ENCODE assay signal across 23 mouse cellular contexts in the genomic region with DNA sequence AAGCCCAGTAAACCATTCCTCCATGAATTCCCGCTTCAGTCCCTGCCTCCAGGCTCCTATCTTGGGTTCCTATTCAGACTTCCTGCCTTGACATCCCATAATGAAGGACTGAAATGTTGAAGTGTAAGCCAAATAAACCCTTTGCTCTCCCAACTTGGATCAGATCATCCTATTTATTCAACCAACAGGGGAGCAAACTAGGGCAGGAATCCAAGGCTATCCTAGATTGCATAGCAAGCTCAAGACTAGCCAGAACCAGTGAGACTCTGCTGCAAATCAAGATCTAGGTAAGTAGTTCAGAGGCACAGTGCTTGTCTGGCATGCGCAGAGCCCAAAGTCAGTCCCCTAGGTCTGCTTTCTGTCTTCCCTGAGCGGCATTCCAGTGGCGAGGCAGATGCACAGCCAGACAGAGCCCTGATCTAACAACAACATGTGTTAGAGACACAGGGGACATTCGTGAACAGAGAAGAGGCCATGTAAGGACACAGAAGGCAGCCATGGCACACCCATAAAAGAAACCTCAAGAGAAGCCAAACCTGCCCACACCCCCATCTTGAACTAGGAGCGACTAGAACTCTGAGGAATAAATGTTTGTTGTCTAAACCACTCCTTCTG. TPM values are rescaled to one million over a fixed set of nuclear protein-coding genes. Genes with fewer than 3 reads are reported as not detected.
A peak's percentile ranks its signal among the peaks of the same experiment; 100 is the strongest.
DNase-seq lines count a peak whose midpoint lies in the region; ATAC-seq and TF ChIP-seq lines count a peak whose summit lies in the region.
"Had no signal": no experiment of that assay in that cellular context is flagged by ENCODE, and none has a peak within 500 bp of the region (broad histone marks: within the 10 kb centered on the region; RNA-seq: fewer than 3 reads in every experiment).

No protein-coding gene starts in this region.

- no peak for ATAC-seq in heart, embryonic 16.5 days (replicated peaks; ENCODE audit: extremely low read depth, insufficient read depth, low FRiP score)

- H3K4me2 ChIP-seq in heart, embryonic 16.5 days (ENCODE audit: low read depth, low read length) = no peak overlapping the region
- H3K4me2 ChIP-seq: lung, embryonic 15.5 days had no signal

- DNase-seq in heart, adult 2 months = no peak
- no peak for DNase-seq in heart, postnatal 14 days
- no peak for DNase-seq in testis, postnatal 10 days (ENCODE audit: low spot score)
- DNase-seq in cerebellum, adult 11-12 months = no peak
- no peak for DNase-seq in thymus, postnatal 14 days
- DNase-seq: adrenal gland, postnatal 25 days; cerebellum, adult 11 months; cerebellum, postnatal 25 days; embryo, embryonic 11 days; gastrocnemius, postnatal 25 days; kidney, adult 18-20 months; retina, postnatal 1 day; thymus, postnatal 36 days had no signal

- peak overlapping the region; percentile 9; the same call in 1 of the 2 replicates for H3K27ac ChIP-seq in heart, adult 2 months
- peak overlapping the region; percentile 24; the same call in 1 of the 2 replicates for H3K27ac ChIP-seq in testis, adult 2 months (ENCODE audit: control insufficient read depth, insufficient read depth, low read depth, low read length)
- H3K27ac ChIP-seq in heart, embryonic 16.5 days (ENCODE audit: low read length) = peak overlapping the region; percentile 73
- H3K27ac ChIP-seq: hindbrain, embryonic 10.5 days; kidney, postnatal 0 days; liver, embryonic 14.5 days; lung, embryonic 15.5 days; macrophage; midbrain, embryonic 10.5 days had no signal

- 47% methylated on average over 6 of the region's 6 CpGs for WGBS in heart, adult 2 months
- WGBS in heart, embryonic 16.5 days = 50% methylated on average over 6 of the region's 6 CpGs

- H3K9me3 ChIP-seq in heart, embryonic 16.5 days (replicated peaks; ENCODE audit: control insufficient read depth, low read length) = no peaks in the 10 kb centered on the region
- H3K9me3 ChIP-seq: hindbrain, embryonic 10.5 days; lung, embryonic 15.5 days; midbrain, embryonic 10.5 days had no signal

- H3K27me3 ChIP-seq in heart, adult 2 months (ENCODE audit: control insufficient read depth, insufficient read depth, low read length) = no peaks in the 10 kb centered on the region
- no peaks in the 10 kb centered on the region for H3K27me3 ChIP-seq in testis, adult 2 months (ENCODE audit: control insufficient read depth, insufficient read depth, low read length)
- H3K27me3 ChIP-seq in heart, embryonic 16.5 days (ENCODE audit: control insufficient read depth, insufficient read depth, low read length) = no peaks in the 10 kb centered on the region
- H3K27me3 ChIP-seq: lung, embryonic 15.5 days had no signal

- no peak for TF ChIP-seq EP300 in heart, adult 2 months (IDR thresholded peaks at IDR 0.05; ENCODE audit: insufficient read depth, low read depth, low read length)

- no peaks in the 10 kb centered on the region for H3K79me2 ChIP-seq in heart, adult 2 months (replicated peaks; ENCODE audit: control insufficient read depth, insufficient read depth, low read length)

- no peak for TF ChIP-seq CTCF in heart, adult 2 months (IDR thresholded peaks at IDR 0.05)
- TF ChIP-seq CTCF in testis, adult 2 months (IDR thresholded peaks at IDR 0.05; ENCODE audit: control insufficient read depth, insufficient read depth, insufficient replicate concordance, low read depth, low read length) = no peak

- peaks cover 11% of the 10 kb centered on the region for H3K4me1 ChIP-seq in heart, adult 2 months (ENCODE audit: control insufficient read depth, insufficient read depth, low read length)
- peaks cover 20% of the 10 kb centered on the region for H3K4me1 ChIP-seq in testis, adult 2 months (ENCODE audit: control insufficient read depth, insufficient read depth, low read length)
- H3K4me1 ChIP-seq in heart, embryonic 16.5 days (ENCODE audit: control insufficient read depth, insufficient read depth, low read length) = peaks cover 57% of the 10 kb centered on the region

- intact Hi-C loops in heart, adult 2 months (cut with DNase I) = no loop called here
- intact Hi-C loops in heart, postnatal 14 days (cut with DNase I) = no loop called here

- no peak for TF ChIP-seq POLR2A in heart, adult 2 months (IDR thresholded peaks at IDR 0.05; ENCODE audit: insufficient read depth, low read depth, low read length)
- peak; percentile 20; the same call in 1 of the 2 replicates for TF ChIP-seq POLR2A in testis, adult 2 months (IDR thresholded peaks at IDR 0.05; ENCODE audit: control insufficient read depth, low read depth, low read length)

- no peak overlapping the region for H3K4me3 ChIP-seq in heart, adult 2 months
- H3K4me3 ChIP-seq in testis, adult 2 months (ENCODE audit: control insufficient read depth, low read depth, low read length) = peak overlapping the region; percentile 82
- no peak overlapping the region for H3K4me3 ChIP-seq in heart, embryonic 16.5 days (ENCODE audit: low read length)
- H3K4me3 ChIP-seq: hindbrain, embryonic 10.5 days; lung, embryonic 15.5 days; midbrain, embryonic 10.5 days had no signal

- H3K9ac ChIP-seq in heart, adult 2 months (ENCODE audit: low read depth, low read length) = no peak overlapping the region
- H3K9ac ChIP-seq in heart, embryonic 16.5 days (ENCODE audit: low read length) = peak overlapping the region; percentile 11; the same call in 1 of the 2 replicates
- H3K9ac ChIP-seq: liver, embryonic 14.5 days; lung, embryonic 15.5 days had no signal

- peaks cover 4% of the 10 kb centered on the region; the same call in 1 of the 2 replicates for H3K36me3 ChIP-seq in heart, adult 2 months (ENCODE audit: control insufficient read depth, insufficient read depth, low read length)
- no peaks in the 10 kb centered on the region for H3K36me3 ChIP-seq in testis, adult 2 months (ENCODE audit: control insufficient read depth, insufficient read depth, low read length)
- no peaks in the 10 kb centered on the region for H3K36me3 ChIP-seq in heart, embryonic 16.5 days (ENCODE audit: control insufficient read depth, insufficient read depth)
- H3K36me3 ChIP-seq: hindbrain, embryonic 10.5 days; lung, embryonic 15.5 days; midbrain, embryonic 10.5 days had no signal

RNA-seq across cellular contexts. Expression of gene Upb1, which starts 48.0 kb away (rescaled TPM):
- total RNA-seq in heart, adult 2 months (2021) = under 1 TPM; 0.70 to 0.89 TPM
- polyA plus RNA-seq in heart, adult 2 months (2012; rRNA removed) = 0.35 and 0.70 TPM in 2 replicates
- total RNA-seq in heart, postnatal 14 days (2021) = under 1 TPM; 0.22 to 0.34 TPM
- polyA plus RNA-seq in testis, adult 2 months (2012; rRNA removed) = 0.13 and 0.20 TPM in 2 replicates
- polyA plus RNA-seq in heart, embryonic 16.5 days (2015; fragmentation: Nextera tagmentation; extraction: Ambion mirVana) = 0.87 and 0.91 TPM in 2 replicates
- total RNA-seq: gastrocnemius, postnatal 25 days had no signal
- polyA plus RNA-seq: forebrain, embryonic 11.5 days; hindbrain, embryonic 10.5 days; midbrain, embryonic 10.5 days; neural tube, embryonic 11.5 days had no signal

Comparison
In these comparisons a context has a peak if more than half of its experiments do, and no peak if none do; other contexts are left out.
1. H3K27ac ChIP-seq: peak in every context shown above with its lines; median percentile 73 in heart, embryonic 16.5 days; 24 in testis, adult 2 months; 9 in heart, adult 2 months.